Mouse (Mus musculus) frontal cortex, adult 2 months (tissue): ENCODE measurements around the gene Hepacam. TPM values are rescaled to one million over a fixed set of nuclear protein-coding genes. Genes with fewer than 3 reads are reported as not detected.

Experiments used
- DNase-seq, 2 experiments: peaks; one replicate each; pipeline ENCODE4 v3.0.0; 2022; ENCODE audit warnings: low spot score in 1 of 2; ENCODE audit errors: extremely low spot score in 1 of 2
- polyA plus RNA-seq: library from polyadenylated mRNA; depleted of rRNA; stranded (reverse); fragments of >200 nt; gene quantifications from 2 replicates; pipeline ENCODE4 v1.2.3, GENCODE M21; 2012; rRNA removed

Hepacam gene
- polyA plus RNA-seq: 79.8 and 81.4 TPM in 2 replicates

- peak in 1 of 2 experiments; percentile 63 for DNase-seq
Measured at GRCm38 (mm10) chr9:37367301-37368080, at the start of gene Hepacam. Gene Hepacam (plus strand): TSS chr9:37367351.

DNA sequence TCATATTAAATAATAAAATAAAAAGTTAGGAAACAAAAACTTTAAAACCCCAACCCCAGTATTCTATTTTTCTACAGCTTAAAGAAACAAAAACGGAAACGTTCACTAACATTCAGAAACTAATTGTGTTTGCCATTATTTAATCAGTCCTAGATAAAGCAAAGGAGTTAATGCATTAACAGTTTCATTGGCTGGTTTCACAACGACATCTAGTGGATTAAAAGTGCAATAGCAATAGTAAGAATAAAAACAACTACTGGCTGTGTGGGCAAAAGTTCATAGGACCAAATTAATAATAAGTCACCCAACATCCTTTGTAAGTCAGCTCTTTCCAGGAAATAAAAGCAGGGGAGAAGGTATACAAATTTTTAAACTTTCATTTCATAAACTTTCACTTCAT is 37.7 kb upstream of the Hepacam start:
- peak in 1 of 2 experiments; percentile 32 for DNase-seq

DNA sequence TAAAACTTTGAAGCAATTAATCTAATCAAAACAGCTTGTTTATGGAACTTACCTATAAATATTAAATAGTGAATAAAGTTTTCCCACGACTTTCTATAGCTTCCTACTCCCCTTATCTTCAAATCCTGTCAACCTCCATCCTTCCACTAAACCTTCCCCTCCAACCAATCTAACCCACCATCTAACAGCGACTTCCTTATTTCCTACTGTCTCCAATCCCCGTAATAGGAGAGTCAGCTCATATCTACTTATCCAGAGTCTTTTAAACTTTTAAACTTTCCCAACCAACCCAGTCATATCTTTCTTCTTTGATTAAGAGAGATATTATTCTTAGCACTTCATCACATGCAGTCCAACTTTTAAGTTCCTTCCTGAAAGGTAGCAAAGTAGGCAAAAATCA is 21.7 kb upstream of the Hepacam start:
- no peak for DNase-seq

- no peak for DNase-seq
Measured at GRCm38 (mm10) chr9:37347184-37347987, 19.8 kb upstream of the Hepacam start.

DNA sequence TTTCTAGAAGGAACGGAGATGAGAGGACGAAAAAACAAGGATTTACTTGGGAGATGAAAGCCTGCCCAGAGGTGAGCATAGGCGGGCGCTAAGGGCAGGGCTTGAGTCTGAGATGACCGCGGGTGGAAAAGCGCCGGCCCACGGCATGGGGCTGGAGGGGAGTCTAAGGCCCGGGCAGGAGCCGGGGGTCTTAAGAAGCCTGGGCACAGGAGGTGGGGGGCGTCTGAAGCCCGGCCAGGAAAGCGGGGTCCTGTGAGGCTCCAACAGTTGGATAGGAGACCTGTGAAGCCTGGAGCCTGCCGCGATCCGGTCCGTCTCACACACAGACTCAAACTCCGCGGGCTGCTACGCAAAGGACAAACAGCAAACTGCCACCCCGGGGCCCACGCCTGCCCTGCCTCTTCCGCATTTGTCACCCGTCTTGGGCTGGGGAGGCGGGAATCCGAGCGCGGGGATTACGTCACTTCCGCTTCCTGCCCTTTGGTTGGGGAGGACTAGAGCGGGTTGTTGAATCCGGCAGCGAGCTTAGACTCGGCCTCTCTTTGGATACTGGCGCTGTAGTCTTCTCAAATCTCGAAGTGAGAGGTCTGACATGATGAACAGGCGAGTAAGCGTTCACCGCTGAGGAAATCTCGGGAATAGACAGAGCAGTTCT is 19.0 kb upstream of the Hepacam start, which contains the start of gene Ccdc15:
Gene Ccdc15 (minus strand): TSS at position 445 of the 655 bp plus-strand sequence.
- DNase-seq: peak; percentile 95 to 99

DNA sequence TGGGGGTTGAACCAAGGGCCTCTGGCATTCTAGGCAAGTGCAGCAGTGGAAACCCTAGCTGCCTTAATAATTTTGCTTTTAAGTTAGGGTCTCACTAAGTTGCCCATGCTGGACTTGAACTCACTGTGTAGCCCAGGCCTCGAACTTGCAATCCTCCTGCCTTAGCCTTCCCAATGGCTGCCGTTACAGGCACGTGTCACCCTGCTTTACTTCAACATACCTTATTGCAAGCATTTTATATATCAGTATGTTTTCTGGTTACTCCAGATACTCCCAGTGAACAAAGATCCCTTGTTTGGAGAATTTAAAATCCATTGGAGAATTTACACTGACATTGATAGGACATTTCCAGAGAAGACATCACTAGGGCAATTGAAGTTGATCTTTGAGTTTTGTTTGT is 18.1 kb upstream of the Hepacam start:
- DNase-seq: no peak

DNA sequence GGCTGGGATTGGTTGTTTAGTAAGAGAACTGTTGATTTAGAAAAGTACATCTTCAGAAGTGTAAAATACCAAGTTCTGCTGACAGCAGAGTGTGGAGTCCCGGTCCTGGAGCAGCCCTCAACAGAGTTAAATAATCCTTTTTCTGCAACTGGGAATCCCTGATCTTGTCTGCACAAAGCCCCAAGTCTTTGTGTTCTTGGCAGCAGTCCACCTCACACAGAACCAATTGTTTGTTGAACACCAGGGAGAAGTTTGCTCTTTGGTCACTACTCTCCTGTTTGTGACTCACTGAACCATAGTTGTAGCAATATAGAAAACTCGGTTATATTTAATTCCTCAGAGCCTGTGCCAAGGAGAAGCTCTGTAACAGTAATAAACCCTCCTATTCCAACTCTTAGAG is 15.9 kb upstream of the Hepacam start:
- DNase-seq: no peak

- no peak for DNase-seq
Measured at GRCm38 (mm10) chr9:37354485-37354884, 12.7 kb upstream of the Hepacam start.

- DNase-seq: peak in 1 of 2 experiments; percentile 71
Measured at GRCm38 (mm10) chr9:37358713-37359330, 8.3 kb upstream of the Hepacam start.

DNA sequence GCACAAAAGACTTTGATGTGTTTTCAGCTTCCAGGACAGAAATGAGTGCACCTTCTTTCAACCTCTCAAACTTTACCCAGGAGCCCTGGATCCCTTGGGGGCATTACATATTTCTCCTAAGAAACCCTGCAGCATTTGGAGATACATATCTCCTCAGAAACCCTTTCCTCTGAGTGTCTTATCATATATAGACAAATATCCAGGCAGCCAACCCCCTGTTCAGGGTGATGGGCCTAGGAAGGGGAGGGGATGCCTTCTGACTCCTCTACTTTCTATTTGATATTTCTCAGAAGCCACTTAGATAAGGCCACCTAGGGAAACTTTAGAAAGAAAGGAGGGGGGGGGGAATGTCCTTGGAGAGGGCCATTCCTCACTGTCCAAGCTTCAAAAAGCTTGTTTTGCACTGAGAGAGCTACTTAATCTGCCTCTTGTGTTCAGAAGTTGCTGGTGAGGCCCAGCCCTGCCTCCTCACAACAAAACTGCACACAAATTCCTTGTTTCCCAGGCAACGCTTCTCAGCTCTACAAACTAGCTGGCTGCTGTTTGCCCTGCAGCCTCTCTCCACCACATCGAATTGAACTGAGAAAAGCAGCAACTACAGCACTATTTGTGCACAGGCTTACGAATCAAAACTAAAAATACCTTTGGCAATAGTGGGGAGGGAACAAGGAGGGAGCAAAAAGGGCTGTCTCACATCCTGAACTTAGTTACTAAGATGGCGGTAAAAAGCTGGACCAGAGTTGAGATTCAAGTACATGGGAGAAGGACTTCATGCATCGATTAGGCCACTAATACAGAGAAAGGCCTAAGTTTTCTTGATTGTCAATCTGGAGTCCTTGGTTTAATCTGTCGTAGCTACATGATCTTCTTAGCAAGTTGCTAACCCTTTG is 7.6 kb upstream of the Hepacam start:
- peak; percentile 82 to 85 for DNase-seq

- DNase-seq: no peak
Measured at GRCm38 (mm10) chr9:37362084-37362483, 5.1 kb upstream of the Hepacam start.

- no peak for DNase-seq
Measured at GRCm38 (mm10) chr9:37362881-37363280, 4.3 kb upstream of the Hepacam start.

DNA sequence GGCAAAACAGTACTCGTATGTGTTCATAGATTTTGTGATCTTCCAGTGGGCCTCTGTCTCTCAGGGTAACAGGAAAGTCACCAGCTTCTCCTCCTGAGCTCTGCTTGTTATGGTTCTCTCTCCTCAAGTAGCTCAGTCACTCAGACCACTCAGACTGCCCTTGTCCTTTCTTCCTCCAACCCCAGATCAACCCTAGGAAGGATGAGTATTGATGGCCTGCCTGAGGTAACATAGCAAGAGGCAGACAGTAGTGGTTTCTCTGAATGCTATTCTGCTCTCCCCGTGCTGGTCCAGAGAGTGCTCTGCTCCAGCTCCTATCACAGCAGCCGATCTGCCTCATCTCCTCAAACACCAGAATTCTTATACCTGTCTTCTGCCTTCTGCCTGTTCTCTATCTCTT is 3.6 kb upstream of the Hepacam start:
- DNase-seq: no peak

DNA sequence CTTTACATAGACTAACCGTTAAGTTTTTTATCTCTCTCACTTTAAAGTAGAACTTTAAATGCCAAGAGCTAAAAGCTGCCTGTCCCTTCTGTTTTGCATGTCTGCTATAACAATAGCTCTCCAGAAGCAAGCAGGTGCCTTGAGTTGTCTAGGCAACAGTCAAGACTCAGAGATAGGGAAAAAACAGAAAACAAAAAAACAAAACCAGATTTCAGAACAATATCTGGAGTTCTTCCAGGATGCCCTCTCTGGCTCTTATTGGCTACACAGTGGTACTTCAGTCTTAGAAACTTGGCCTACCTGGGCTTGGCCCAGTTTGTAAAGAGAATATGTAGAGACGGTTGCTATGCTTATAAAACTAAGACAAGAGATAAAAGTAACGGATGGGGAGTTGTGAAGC is 2.8 kb upstream of the Hepacam start:
- no peak for DNase-seq

GRCm38 (mm10) chr9:37365706-37366105 is 1.4 kb upstream of the Hepacam start:
- no peak for DNase-seq

GRCm38 (mm10) chr9:37368081-37368830 is 1.1 kb downstream of the Hepacam start:
- no peak for DNase-seq

DNA sequence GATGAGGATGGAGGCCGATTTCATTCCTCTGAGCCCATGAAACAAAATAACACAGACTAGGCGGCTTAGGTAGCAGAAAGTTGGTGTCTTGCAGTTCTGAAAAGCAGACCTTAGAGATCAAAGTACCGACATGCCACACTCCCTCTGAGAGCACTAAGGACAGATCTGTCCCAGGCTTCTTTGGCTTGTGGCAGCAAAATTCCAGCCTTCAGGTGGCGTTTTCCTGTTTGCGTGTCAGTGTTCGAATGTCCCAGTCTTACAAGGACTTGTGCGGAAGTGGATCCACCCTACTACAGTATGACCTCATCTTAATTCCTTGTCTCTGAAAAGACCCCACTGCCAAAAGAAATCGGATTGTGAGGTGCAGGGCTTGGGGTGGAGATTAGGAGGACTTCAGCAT is 1.7 kb downstream of the Hepacam start:
- DNase-seq: no peak

GRCm38 (mm10) chr9:37371232-37371801 is 4.2 kb downstream of the Hepacam start:
- DNase-seq: no peak

DNA sequence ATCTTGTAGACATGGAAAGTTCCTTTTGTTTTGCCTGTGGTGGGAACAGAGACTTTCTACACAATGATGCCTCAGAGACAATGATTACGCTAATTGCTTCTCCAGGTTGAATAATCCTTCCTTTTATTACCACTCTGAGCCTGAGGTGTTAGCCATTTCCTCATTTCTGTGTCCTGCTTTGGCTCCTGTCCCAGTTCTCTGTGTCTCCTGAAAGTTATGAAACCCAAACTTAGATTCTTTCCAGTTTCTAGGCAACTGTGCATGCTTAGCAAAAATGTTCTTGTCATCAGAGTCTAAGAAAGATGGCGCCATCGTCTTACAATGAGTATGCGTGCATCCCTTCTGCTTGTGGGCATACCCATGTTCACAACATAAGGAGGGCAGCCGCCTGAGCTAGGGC is 8.6 kb downstream of the Hepacam start:
- DNase-seq: peak in 1 of 2 experiments; percentile 41
